Mouse (Mus musculus): Measurements from ENCODE around the gene Nagpa. TPM values are rescaled to one million over a fixed set of nuclear protein-coding genes. Genes with fewer than 3 reads are reported as not detected.

The Nagpa gene
- polyA plus RNA-seq, 1 experiment = 41.7 TPM

DNA sequence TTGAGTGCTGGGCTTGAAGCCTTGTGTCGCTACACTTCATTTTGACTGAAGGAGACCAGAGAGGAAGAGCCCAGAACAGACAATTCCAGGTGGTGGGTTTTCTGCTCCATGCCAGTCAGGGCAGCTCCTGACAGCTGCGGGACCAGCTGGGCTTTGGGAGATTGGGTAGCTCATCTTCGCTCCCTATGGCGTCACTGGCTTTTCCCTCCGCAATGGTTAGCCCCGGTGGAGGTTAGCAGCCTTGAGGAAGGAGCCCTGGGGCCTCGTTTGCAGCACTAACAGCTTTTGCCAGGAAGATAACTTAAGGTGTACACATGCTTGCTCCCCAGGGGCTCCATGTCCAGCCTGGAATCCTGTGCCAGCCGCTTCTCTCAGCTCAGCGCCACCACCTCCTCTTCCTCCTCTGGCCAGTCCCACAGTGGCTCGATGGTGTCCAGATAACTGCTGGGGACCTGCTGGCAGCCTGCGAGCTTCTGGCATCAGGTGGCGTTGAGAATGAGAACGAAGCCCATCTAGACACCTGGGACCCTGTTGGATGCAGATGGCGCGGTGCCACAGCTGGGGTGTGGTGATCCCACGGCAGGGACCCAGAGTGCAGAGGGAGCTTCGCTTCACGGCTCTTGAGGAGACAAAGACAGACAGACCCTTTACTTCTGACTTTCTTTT lies 20.4 kb downstream of the Nagpa start:
- Histone ChIP-seq H3K27me3 (ENCODE audit: control insufficient read depth, insufficient read depth, low read length) (no peaks in the 10 kb centered on the region), H3K4me1 (ENCODE audit: control insufficient read depth, insufficient read depth, insufficient read length) (no peaks in the 10 kb centered on the region), H3K4me3 (ENCODE audit: extremely low read depth, insufficient read depth, insufficient read length) (no peak overlapping the region), H3K36me3 (ENCODE audit: control insufficient read depth, insufficient read depth, low read length) (no peaks in the 10 kb centered on the region), H3K27ac (ENCODE audit: insufficient read depth, low read length) (no peak overlapping the region)
- WGBS = 84% methylated on average over 18 of the region's 18 CpGs
- TF ChIP-seq POLR2A (IDR thresholded peaks at IDR 0.05; ENCODE audit: low read depth, low read length) (no peak), CTCF (IDR thresholded peaks at IDR 0.05; ENCODE audit: extremely low read depth, insufficient read depth, insufficient read length, insufficient replicate concordance) (no peak)
- no peak for DNase-seq (ENCODE audit: low read depth in 1 of 2, low spot score in 2 of 2)

- DNase-seq (ENCODE audit: low read depth in 1 of 2, low spot score in 2 of 2) = no peak
- Histone ChIP-seq H3K27me3 (ENCODE audit: control insufficient read depth, insufficient read depth, low read length) (no peaks in the 10 kb centered on the region), H3K36me3 (ENCODE audit: control insufficient read depth, insufficient read depth, low read length) (no peaks in the 10 kb centered on the region), H3K4me3 (ENCODE audit: extremely low read depth, insufficient read depth, insufficient read length) (no peak overlapping the region), H3K4me1 (ENCODE audit: control insufficient read depth, insufficient read depth, insufficient read length) (no peaks in the 10 kb centered on the region), H3K27ac (ENCODE audit: insufficient read depth, low read length) (no peak overlapping the region)
- TF ChIP-seq POLR2A (IDR thresholded peaks at IDR 0.05; ENCODE audit: low read depth, low read length) (no peak), CTCF (IDR thresholded peaks at IDR 0.05; ENCODE audit: extremely low read depth, insufficient read depth, insufficient read length, insufficient replicate concordance) (no peak)
- WGBS = 94% methylated on average over 6 of the region's 6 CpGs
Measured at GRCm38 (mm10) chr16:5172636-5173035, 31.2 kb downstream of the Nagpa start.

- no peak for TF ChIP-seq POLR2A (IDR thresholded peaks at IDR 0.05; ENCODE audit: low read depth, low read length)
- no peak for TF ChIP-seq CTCF (IDR thresholded peaks at IDR 0.05; ENCODE audit: extremely low read depth, insufficient read depth, insufficient read length, insufficient replicate concordance)
- DNase-seq (ENCODE audit: low read depth in 1 of 2, low spot score in 2 of 2) = no peak
- Histone ChIP-seq H3K27me3 (ENCODE audit: control insufficient read depth, insufficient read depth, low read length) (no peaks in the 10 kb centered on the region), H3K4me1 (ENCODE audit: control insufficient read depth, insufficient read depth, insufficient read length) (peaks cover 7% of the 10 kb centered on the region), H3K27ac (ENCODE audit: insufficient read depth, low read length) (no peak overlapping the region), H3K4me3 (ENCODE audit: extremely low read depth, insufficient read depth, insufficient read length) (no peak overlapping the region), H3K36me3 (ENCODE audit: control insufficient read depth, insufficient read depth, low read length) (no peaks in the 10 kb centered on the region)
- WGBS = 70% methylated on average over 5 of the region's 5 CpGs
Measured at GRCm38 (mm10) chr16:5168829-5169228, 35.0 kb downstream of the Nagpa start.

DNA sequence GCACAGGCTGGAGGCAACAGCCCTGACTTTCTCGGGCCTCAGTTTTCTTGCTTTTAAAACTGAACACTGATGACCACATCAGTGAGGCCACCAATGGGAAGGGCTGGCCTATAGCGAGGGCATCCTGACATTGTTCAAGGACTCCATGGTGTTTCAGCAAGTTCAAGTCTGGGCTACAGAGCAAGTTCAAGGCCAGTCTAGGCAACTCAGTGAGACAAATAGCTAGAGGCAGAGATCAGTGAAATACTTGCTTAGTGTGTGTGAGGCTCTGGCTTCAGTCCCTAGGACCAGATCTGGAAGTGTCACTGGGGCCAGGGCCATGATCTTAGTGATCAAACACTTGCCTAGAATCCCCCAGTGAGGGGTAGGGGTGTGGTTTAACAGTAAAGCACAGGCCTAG lies 35.8 kb downstream of the Nagpa start:
- TF ChIP-seq POLR2A (IDR thresholded peaks at IDR 0.05; ENCODE audit: low read depth, low read length) = no peak
- no peak for TF ChIP-seq CTCF (IDR thresholded peaks at IDR 0.05; ENCODE audit: extremely low read depth, insufficient read depth, insufficient read length, insufficient replicate concordance)
- H3K27me3 ChIP-seq (ENCODE audit: control insufficient read depth, insufficient read depth, low read length) = no peaks in the 10 kb centered on the region
- H3K27ac ChIP-seq (ENCODE audit: insufficient read depth, low read length) = no peak overlapping the region
- H3K36me3 ChIP-seq (ENCODE audit: control insufficient read depth, insufficient read depth, low read length) = no peaks in the 10 kb centered on the region
- H3K4me3 ChIP-seq (ENCODE audit: extremely low read depth, insufficient read depth, insufficient read length) = no peak overlapping the region
- no peak for DNase-seq (ENCODE audit: low read depth in 1 of 2, low spot score in 2 of 2)
- peaks cover 8% of the 10 kb centered on the region for H3K4me1 ChIP-seq (ENCODE audit: control insufficient read depth, insufficient read depth, insufficient read length)
- WGBS = 88% methylated on average over 2 of the region's 2 CpGs

- 26% methylated on average over 6 of the region's 6 CpGs for WGBS
- no peaks in the 10 kb centered on the region for H3K36me3 ChIP-seq (ENCODE audit: control insufficient read depth, insufficient read depth, low read length)
- H3K4me1 ChIP-seq (ENCODE audit: control insufficient read depth, insufficient read depth, insufficient read length) = peaks cover 8% of the 10 kb centered on the region
- TF ChIP-seq POLR2A (IDR thresholded peaks at IDR 0.05; ENCODE audit: low read depth, low read length) (no peak), CTCF (IDR thresholded peaks at IDR 0.05; ENCODE audit: extremely low read depth, insufficient read depth, insufficient read length, insufficient replicate concordance) (no peak)
- DNase-seq (ENCODE audit: low read depth in 1 of 2, low spot score in 2 of 2) = peak in 1 of 2 experiments; percentile 7
- no peak overlapping the region for H3K4me3 ChIP-seq (ENCODE audit: extremely low read depth, insufficient read depth, insufficient read length)
- no peak overlapping the region for H3K27ac ChIP-seq (ENCODE audit: insufficient read depth, low read length)
- H3K27me3 ChIP-seq (ENCODE audit: control insufficient read depth, insufficient read depth, low read length) = no peaks in the 10 kb centered on the region
Measured at GRCm38 (mm10) chr16:5164327-5164726, 39.5 kb downstream of the Nagpa start.

GRCm38 (mm10) chr16:5159248-5159647 lies 44.6 kb downstream of the Nagpa start:
- TF ChIP-seq CTCF (IDR thresholded peaks at IDR 0.05; ENCODE audit: extremely low read depth, insufficient read depth, insufficient read length, insufficient replicate concordance) (no peak), POLR2A (IDR thresholded peaks at IDR 0.05; ENCODE audit: low read depth, low read length) (no peak)
- no peak for DNase-seq (ENCODE audit: low read depth in 1 of 2, low spot score in 2 of 2)

GRCm38 (mm10) chr16:5157113-5157512 lies 46.7 kb downstream of the Nagpa start:
- Histone ChIP-seq H3K27ac (ENCODE audit: insufficient read depth, low read length) (no peak overlapping the region), H3K27me3 (ENCODE audit: control insufficient read depth, insufficient read depth, low read length) (no peaks in the 10 kb centered on the region), H3K4me1 (ENCODE audit: control insufficient read depth, insufficient read depth, insufficient read length) (no peaks in the 10 kb centered on the region), H3K4me3 (ENCODE audit: extremely low read depth, insufficient read depth, insufficient read length) (no peak overlapping the region), H3K36me3 (ENCODE audit: control insufficient read depth, insufficient read depth, low read length) (no peaks in the 10 kb centered on the region)
- DNase-seq (ENCODE audit: low read depth in 1 of 2, low spot score in 2 of 2) = no peak
- TF ChIP-seq POLR2A (IDR thresholded peaks at IDR 0.05; ENCODE audit: low read depth, low read length) = no peak
- TF ChIP-seq CTCF (IDR thresholded peaks at IDR 0.05; ENCODE audit: extremely low read depth, insufficient read depth, insufficient read length, insufficient replicate concordance) = no peak
- 79% methylated on average over 3 of the region's 3 CpGs for WGBS

More at GRCm38 (mm10) chr16:5159248-5159647, 44.6 kb downstream of the Nagpa start:
- no peak overlapping the region for H3K27ac ChIP-seq (ENCODE audit: insufficient read depth, low read length)
- H3K36me3 ChIP-seq (ENCODE audit: control insufficient read depth, insufficient read depth, low read length) = no peaks in the 10 kb centered on the region
- WGBS = 82% methylated on average over 8 of the region's 8 CpGs
- H3K4me1 ChIP-seq (ENCODE audit: control insufficient read depth, insufficient read depth, insufficient read length) = 0 out of 2 replicates have a peak, but pooled peaks cover 4% of the 10 kb centered on the region
- no peaks in the 10 kb centered on the region for H3K27me3 ChIP-seq (ENCODE audit: control insufficient read depth, insufficient read depth, low read length)
- no peak overlapping the region for H3K4me3 ChIP-seq (ENCODE audit: extremely low read depth, insufficient read depth, insufficient read length)
